Mouse (Mus musculus) 3T3-L1 (cell line): ENCODE data around the gene Stard5.

Experiments
- DNase-seq: peaks from one replicate; pipeline ENCODE4 v3.0.0-alpha.2; 2015; ENCODE audit warnings: low read depth, low spot score

The Stard5 gene

GRCm38 (mm10) chr7:83662711-83663375 lies 31.1 kb downstream of the Stard5 start:
- no peak for DNase-seq

GRCm38 (mm10) chr7:83666087-83666595 lies 34.4 kb downstream of the Stard5 start:
- DNase-seq, result no peak

GRCm38 (mm10) chr7:83667936-83668645 lies 36.3 kb downstream of the Stard5 start:
- DNase-seq, result no peak

GRCm38 (mm10) chr7:83668724-83669123 lies 37.0 kb downstream of the Stard5 start:
- DNase-seq, result peak; percentile 78

- DNase-seq, result peak; percentile 66
These were observed 39.8 kb downstream of the Stard5 start for GRCm38 (mm10) chr7:83671573-83671972.

GRCm38 (mm10) chr7:83675545-83676254 lies 43.9 kb downstream of the Stard5 start:
- peak; percentile 43 for DNase-seq

GRCm38 (mm10) chr7:83677296-83677695 lies 45.5 kb downstream of the Stard5 start:
- no peak for DNase-seq

- DNase-seq, result no peak
These were observed 46.7 kb downstream of the Stard5 start for GRCm38 (mm10) chr7:83678506-83678905.

- no peak for DNase-seq
These were observed 51.0 kb downstream of the Stard5 start for GRCm38 (mm10) chr7:83682640-83683274.

- DNase-seq, result peak; percentile 49
These were observed 63.9 kb downstream of the Stard5 start for GRCm38 (mm10) chr7:83695449-83696212.

GRCm38 (mm10) chr7:83699066-83699745 lies 67.4 kb downstream of the Stard5 start:
- no peak for DNase-seq
